Mouse (Mus musculus) embryo, embryonic 10.5 days (tissue): ENCODE measurements around the gene Arrdc1.
"Not testable (repeated sequence)": the region's sequence is repeated elsewhere in the genome, so short reads cannot be mapped to it uniquely, and the experiment has no call there.

Source experiments
- DNase-seq: peaks from one replicate; pipeline ENCODE4 v3.0.0-alpha.2; 2015; ENCODE audit warnings: low spot score

Gene Arrdc1

GRCm38 (mm10) chr2:24935057-24935796 lies at the start of gene Arrdc1:
Gene Arrdc1 (minus strand): TSS chr2:24935252.
- DNase-seq, result peak; percentile 97

DNA sequence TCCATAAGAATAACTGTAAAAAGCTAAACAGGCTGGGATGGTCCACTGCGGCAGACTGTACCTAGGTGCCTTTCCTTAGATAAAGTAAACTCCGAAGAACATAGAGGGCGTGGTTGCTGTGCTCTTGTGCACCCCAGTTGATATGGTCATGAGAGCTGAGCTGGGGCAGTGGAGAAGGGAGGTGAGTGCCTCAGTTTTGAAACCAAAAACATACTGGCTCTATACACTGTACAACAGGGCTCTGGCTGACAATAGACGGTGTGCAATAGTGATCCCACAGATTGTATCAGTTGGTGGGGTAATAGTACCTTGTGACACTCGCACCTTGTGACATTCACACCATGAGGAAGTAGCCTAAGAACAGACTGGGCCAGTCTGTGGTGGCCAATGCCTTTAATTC lies 41.9 kb upstream of the Arrdc1 start:
- DNase-seq, result no peak

- peak; percentile 83 for DNase-seq
Observed at GRCm38 (mm10) chr2:24975704-24976297, 40.7 kb upstream of the Arrdc1 start, which contains the start of gene Pnpla7. Gene Pnpla7 (plus strand): TSS chr2:24976033.

DNA sequence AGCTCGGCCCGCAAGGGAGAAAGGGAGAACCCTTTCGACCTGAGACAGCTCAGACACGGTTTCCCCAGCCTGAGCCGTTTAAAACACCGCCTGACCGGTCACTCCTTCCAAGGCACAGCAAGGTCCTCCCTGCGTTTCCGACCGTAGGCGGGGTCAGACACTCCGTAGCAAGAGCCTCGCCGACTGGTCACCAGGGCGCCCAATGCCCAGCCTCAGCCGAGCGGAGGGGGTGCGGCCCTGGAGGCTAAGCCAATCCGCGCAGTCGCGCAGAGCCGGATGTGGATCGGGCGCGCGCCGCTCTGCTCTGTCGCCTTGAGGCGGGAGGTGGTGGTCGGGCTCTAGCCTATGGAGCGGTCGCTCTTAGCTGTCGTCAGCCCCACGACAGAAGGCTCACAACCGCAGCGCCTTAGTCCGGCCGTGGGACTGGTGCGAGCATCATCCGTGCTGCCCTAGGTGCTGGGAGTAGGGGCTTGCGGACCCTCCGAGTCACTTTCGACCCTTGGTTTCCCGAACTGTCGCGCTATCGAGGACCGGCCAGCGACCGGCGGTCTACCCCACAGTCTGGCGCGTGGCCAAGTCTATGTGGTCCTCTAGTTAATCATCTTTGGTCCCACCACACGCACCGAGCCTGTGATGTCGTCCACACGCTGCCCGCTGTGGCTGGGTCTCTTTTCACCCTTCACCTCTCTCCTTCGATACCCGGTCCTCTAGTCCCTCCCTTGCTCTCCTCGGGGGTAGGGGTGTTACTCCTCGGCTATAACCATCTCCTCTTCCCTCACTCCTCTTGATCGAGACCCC lies 40.1 kb upstream of the Arrdc1 start, which contains the start of gene Mrpl41:
Mrpl41 (minus strand) TSS at position 193 of the 798 bp plus-strand sequence.
- DNase-seq, result peak; percentile 99

- not testable (repeated sequence) for DNase-seq
Observed at GRCm38 (mm10) chr2:24974452-24974851, 39.4 kb upstream of the Arrdc1 start.

DNA sequence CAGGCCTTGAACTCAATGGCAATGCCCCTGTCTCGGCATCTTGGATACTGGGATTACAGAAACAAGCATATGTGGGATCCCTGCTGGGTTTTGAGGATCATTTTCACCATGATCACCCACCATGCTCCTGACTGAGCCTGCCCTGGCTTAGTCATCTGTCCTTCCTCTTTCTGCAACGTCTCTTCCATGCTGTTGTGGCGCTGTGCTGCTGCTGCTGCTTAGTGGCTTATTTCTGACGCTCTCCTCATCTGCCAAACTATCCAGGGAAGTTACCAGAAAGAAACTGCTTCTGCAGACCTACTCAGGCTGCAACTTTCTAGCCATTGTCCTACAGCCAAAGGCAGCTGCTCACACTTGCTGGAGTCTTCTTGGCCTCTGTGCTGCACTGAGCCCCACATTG lies 35.3 kb upstream of the Arrdc1 start:
- no peak for DNase-seq

GRCm38 (mm10) chr2:24962304-24963000 lies 27.4 kb upstream of the Arrdc1 start, which contains the start of gene Dph7:
Gene Dph7 (plus strand): TSS chr2:24962400.
- peak; percentile 94 for DNase-seq

- DNase-seq, result peak; percentile 69
Observed at GRCm38 (mm10) chr2:24960910-24961309, 25.9 kb upstream of the Arrdc1 start.

DNA sequence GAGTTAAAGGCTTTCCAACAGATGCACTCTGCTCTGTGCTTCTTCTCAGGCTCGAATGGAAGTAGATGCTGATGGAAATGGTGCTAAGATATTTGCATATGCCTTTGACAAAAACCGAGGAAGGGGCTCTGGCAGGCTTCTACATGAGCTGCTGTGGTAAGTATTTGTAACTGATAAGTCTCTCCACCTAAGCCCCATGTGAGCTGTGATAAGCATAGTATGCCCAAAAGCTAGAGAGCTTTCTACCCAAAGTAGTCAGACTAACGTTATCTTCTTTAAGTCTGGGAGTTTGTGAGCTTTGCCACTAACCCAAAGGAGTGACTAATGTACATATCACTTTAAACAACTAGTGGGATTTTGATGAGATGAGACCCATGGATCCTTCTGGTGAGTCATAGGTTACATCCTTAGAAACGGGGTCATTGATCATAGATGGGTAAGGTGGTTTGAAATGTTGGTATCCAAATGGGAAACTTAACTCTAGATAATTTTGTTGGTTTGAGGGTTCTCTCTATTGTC lies 17.5 kb upstream of the Arrdc1 start:
- DNase-seq, result no peak

GRCm38 (mm10) chr2:24950189-24950535 lies 15.1 kb upstream of the Arrdc1 start:
- peak; percentile 37 for DNase-seq

DNA sequence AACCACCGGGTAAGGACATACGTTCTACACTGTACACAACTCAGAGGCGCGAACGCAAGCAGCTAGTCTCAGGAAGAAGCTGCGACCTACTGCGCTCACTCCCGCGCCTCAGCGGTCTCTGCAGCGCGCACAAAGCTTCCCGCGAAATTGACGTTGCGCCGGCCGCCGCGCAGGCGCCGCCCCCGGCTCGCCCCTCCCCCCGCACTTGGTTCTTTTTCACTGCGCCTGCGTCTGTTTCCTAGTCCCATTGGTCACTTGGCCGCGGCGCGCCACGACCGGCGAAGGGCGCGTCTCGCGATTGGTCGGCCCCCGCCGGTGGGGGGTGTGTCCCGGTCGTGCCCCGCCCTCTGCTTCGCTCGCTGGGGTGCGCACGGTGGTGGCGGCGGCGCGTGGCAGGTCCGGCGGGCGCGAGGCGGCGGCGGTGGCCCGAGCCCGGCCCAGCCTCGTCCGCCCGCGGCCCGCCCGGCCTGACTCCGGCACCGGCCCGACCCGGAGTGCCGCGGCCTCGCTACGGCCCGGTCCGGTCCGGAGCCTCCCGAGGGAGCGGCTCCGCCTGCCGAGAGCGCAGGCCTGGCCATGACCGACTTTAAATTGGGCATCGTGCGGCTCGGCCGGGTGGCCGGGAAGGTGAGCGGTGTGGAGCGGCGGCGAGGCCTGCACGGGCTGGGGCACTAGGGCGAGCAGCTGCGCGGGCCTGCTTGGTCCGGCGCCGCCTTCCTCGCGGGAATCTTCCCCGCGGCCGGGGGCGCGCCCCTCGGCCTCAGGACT lies 14.6 kb upstream of the Arrdc1 start, which contains the start of gene Zmynd19:
Zmynd19 (plus strand) TSS at position 372 of the 768 bp plus-strand sequence.
- DNase-seq, result peak; percentile 98

DNA sequence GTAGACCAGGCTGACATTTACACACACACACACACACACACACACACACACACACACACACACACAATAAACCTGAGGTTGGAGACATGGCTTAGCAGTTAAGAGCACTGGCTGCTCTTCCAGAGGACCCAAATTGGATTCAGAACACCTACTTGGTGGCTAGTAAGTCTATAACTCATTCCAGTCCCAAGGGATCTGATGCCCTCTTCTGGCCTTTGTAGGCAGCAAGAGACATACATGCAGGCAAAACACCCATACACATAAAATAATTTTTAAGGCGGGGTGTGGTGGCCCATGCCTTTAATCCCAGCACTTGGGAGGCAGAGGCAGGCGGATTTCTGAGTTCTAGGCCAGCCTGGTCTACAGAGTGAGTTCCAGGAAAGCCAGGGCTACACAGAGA lies 9.3 kb upstream of the Arrdc1 start:
- peak; percentile 22 for DNase-seq

DNA sequence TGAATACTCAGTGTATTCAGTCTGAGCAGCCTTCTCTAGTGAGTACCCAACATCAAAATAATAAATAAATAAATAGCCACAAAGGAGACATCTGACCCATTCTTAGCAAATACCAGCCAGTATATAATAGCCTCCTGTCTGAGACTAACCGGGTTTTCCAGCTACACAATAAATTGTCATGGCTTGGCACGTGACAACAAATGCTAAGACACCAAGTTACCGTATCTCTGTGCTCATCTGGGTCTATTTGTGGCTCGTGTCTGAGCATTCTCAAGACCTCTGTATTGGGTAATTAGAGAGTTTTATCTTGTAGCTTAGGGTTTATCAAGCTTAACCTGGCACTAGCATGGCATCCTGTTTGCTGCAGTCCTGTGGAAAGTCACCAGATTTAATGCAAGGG lies 7.0 kb upstream of the Arrdc1 start:
- no peak for DNase-seq

DNA sequence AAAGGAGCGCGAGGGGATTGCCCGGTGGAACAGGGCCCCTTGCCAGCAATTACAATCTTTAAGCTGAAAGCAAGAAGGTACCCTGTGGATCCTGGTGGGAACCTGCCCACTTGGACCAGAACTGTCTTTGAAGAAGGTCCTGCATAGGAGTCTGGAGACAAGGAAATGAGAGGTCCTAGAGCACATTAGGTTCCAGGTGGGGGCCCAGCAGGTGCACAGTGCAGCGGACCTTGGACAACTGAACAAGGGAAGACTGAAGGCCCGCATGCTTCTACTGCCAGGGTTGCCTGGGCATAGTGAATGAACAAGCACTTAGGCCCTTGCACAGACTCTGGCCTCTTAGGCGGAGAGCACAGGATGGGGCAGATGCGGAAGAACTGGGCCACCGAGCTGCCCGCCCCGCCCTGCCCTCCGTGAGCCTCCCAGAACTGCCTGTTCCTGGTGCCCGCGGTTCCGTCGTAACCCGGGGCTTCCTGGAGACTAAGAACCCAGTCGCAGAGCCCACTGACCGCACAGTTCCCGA lies 550 bp downstream of the Arrdc1 start:
- DNase-seq, result peak; percentile 27

GRCm38 (mm10) chr2:24929593-24929992 lies 5.5 kb downstream of the Arrdc1 start:
- DNase-seq, result no peak

- no peak for DNase-seq
Observed at GRCm38 (mm10) chr2:24929119-24929518, 5.9 kb downstream of the Arrdc1 start.

DNA sequence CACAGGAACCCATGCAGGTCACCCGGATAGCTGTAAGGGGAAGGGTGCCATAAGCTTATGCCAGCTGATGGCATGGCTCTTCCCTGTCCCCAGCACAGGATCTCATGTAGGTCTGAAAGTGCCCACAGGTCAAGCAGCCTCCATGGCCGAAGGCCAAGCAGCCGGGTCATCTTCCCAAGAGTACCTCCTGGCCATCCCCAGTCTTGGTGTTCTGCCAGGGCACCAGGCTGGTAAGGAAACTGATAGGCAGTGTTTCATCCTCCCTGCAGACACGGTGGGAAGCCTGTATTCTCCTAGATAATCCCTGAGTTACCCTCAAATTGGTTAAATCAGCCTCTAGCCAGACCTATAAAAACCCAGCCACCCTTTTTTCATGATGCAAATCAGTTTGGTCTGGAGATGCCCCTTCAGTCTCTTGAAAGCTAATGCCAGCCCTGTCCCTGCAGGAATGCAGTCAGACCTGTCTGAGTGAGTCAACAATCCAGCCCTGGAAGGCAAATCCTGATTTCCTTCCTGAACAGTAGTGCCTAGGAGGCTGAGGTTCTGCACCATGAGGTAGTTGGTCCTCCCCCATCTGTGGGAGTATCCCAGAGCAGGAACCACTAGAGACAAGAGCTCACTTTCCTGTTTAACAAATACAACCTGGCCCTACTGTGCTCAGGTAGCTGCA lies 7.1 kb downstream of the Arrdc1 start:
- no peak for DNase-seq

GRCm38 (mm10) chr2:24926965-24927358 lies 8.1 kb downstream of the Arrdc1 start:
- DNase-seq, result no peak

- no peak for DNase-seq
Observed at GRCm38 (mm10) chr2:24926345-24926964, 8.6 kb downstream of the Arrdc1 start.

DNA sequence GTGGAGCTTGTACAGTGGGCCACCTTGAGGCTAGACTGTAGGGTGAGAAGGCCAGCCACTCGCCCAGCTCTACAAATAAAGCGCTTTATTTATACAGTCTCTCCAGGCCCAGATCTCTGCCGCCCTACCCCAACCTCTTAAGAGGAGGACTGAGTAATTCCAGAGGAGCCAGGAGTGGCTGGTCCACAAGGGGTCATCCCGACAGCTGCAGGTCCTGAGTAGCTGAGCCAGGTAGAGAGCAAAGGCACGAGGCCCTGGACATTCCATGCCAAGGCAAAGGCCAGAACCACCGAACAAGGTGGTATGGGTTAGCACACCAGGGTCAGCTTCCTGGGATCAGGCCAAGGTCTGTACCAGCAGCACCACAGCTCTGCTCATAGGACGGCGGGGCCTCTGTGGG lies 9.8 kb downstream of the Arrdc1 start:
- no peak for DNase-seq
